Mouse (Mus musculus): ENCODE measurements around the gene Cd164. TPM values are rescaled to one million over a fixed set of nuclear protein-coding genes. Genes with fewer than 3 reads are reported as not detected.

Cd164 gene
- polyA plus RNA-seq, 1 experiment from 2014 or later: 196 TPM

GRCm38 (mm10) chr10:41537983-41538330 is 18.7 kb downstream of the Cd164 start:
- H3K27me3 ChIP-seq (ENCODE audit: control insufficient read depth, insufficient read depth, low read length): no peaks in the 10 kb centered on the region
- no peaks in the 10 kb centered on the region for H3K4me1 ChIP-seq (ENCODE audit: control insufficient read depth, insufficient read depth, low read length)
- no peak overlapping the region for H3K4me2 ChIP-seq (ENCODE audit: low read depth, low read length)
- H3K4me3 ChIP-seq (ENCODE audit: low read length): no peak overlapping the region
- no peak overlapping the region for H3K9ac ChIP-seq (ENCODE audit: low read length)
- no peak overlapping the region for H3K27ac ChIP-seq (ENCODE audit: low read length)
- H3K36me3 ChIP-seq (ENCODE audit: control insufficient read depth, insufficient read depth): peaks cover 33% of the 10 kb centered on the region
- no peaks in the 10 kb centered on the region for H3K9me3 ChIP-seq (replicated peaks; ENCODE audit: control insufficient read depth, low read length)
- ATAC-seq (replicated peaks; ENCODE audit: extremely low read depth, insufficient read depth, low FRiP score): no peak
- 86% methylated on average over 3 of the region's 3 CpGs for WGBS

- Histone ChIP-seq H3K27me3 (ENCODE audit: control insufficient read depth, insufficient read depth, low read length) (no peaks in the 10 kb centered on the region), H3K9ac (ENCODE audit: low read length) (no peak overlapping the region), H3K36me3 (ENCODE audit: control insufficient read depth, insufficient read depth) (peaks cover 22% of the 10 kb centered on the region), H3K27ac (ENCODE audit: low read length) (no peak overlapping the region), H3K4me2 (ENCODE audit: low read depth, low read length) (no peak overlapping the region), H3K9me3 (replicated peaks; ENCODE audit: control insufficient read depth, low read length) (no peaks in the 10 kb centered on the region), H3K4me1 (ENCODE audit: control insufficient read depth, insufficient read depth, low read length) (no peaks in the 10 kb centered on the region), H3K4me3 (ENCODE audit: low read length) (no peak overlapping the region)
- no peak for ATAC-seq (replicated peaks; ENCODE audit: extremely low read depth, insufficient read depth, low FRiP score)
- WGBS: 91% methylated on average over 4 of the region's 4 CpGs
Observed at GRCm38 (mm10) chr10:41538986-41539385, 19.8 kb downstream of the Cd164 start.

GRCm38 (mm10) chr10:41542057-41542456 is 22.8 kb downstream of the Cd164 start:
- no peak for ATAC-seq (replicated peaks; ENCODE audit: extremely low read depth, insufficient read depth, low FRiP score)
- no peak overlapping the region for H3K4me3 ChIP-seq (ENCODE audit: low read length)
- H3K4me2 ChIP-seq (ENCODE audit: low read depth, low read length): no peak overlapping the region
- no peak overlapping the region for H3K27ac ChIP-seq (ENCODE audit: low read length)
- no peaks in the 10 kb centered on the region for H3K27me3 ChIP-seq (ENCODE audit: control insufficient read depth, insufficient read depth, low read length)
- H3K36me3 ChIP-seq (ENCODE audit: control insufficient read depth, insufficient read depth): peaks cover 7% of the 10 kb centered on the region; the same call in 1 of the 2 replicates
- peaks cover 7% of the 10 kb centered on the region for H3K4me1 ChIP-seq (ENCODE audit: control insufficient read depth, insufficient read depth, low read length)
- no peak overlapping the region for H3K9ac ChIP-seq (ENCODE audit: low read length)
- WGBS: 91% methylated on average over 6 of the region's 6 CpGs
- no peaks in the 10 kb centered on the region for H3K9me3 ChIP-seq (replicated peaks; ENCODE audit: control insufficient read depth, low read length)

- peaks cover 7% of the 10 kb centered on the region for H3K4me1 ChIP-seq (ENCODE audit: control insufficient read depth, insufficient read depth, low read length)
- 74% methylated on average over 4 of the region's 4 CpGs for WGBS
Observed at GRCm38 (mm10) chr10:41543439-41543838, 24.2 kb downstream of the Cd164 start.

GRCm38 (mm10) chr10:41543844-41544243 is 24.6 kb downstream of the Cd164 start:
- no peaks in the 10 kb centered on the region for H3K27me3 ChIP-seq (ENCODE audit: control insufficient read depth, insufficient read depth, low read length)
- ATAC-seq (replicated peaks; ENCODE audit: extremely low read depth, insufficient read depth, low FRiP score): no peak
- H3K27ac ChIP-seq (ENCODE audit: low read length): no peak overlapping the region
- no peak overlapping the region for H3K4me3 ChIP-seq (ENCODE audit: low read length)
- H3K9me3 ChIP-seq (replicated peaks; ENCODE audit: control insufficient read depth, low read length): 0 out of 2 replicates have a peak, but pooled peaks cover 2% of the 10 kb centered on the region
- no peak overlapping the region for H3K4me2 ChIP-seq (ENCODE audit: low read depth, low read length)
- H3K4me1 ChIP-seq (ENCODE audit: control insufficient read depth, insufficient read depth, low read length): peaks cover 7% of the 10 kb centered on the region
- H3K36me3 ChIP-seq (ENCODE audit: control insufficient read depth, insufficient read depth): peaks cover 2% of the 10 kb centered on the region; the same call in 1 of the 2 replicates
- WGBS: 71% methylated on average over 2 of the region's 2 CpGs
- H3K9ac ChIP-seq (ENCODE audit: low read length): no peak overlapping the region

More at GRCm38 (mm10) chr10:41543439-41543838, 24.2 kb downstream of the Cd164 start:
- H3K4me3 ChIP-seq (ENCODE audit: low read length): no peak overlapping the region
- no peak for ATAC-seq (replicated peaks; ENCODE audit: extremely low read depth, insufficient read depth, low FRiP score)
- 0 out of 2 replicates have a peak, but pooled peaks cover under 1% of the 10 kb centered on the region for H3K9me3 ChIP-seq (replicated peaks; ENCODE audit: control insufficient read depth, low read length)
- H3K36me3 ChIP-seq (ENCODE audit: control insufficient read depth, insufficient read depth): peaks cover 2% of the 10 kb centered on the region; the same call in 1 of the 2 replicates
- H3K4me2 ChIP-seq (ENCODE audit: low read depth, low read length): no peak overlapping the region
- no peak overlapping the region for H3K27ac ChIP-seq (ENCODE audit: low read length)
- no peaks in the 10 kb centered on the region for H3K27me3 ChIP-seq (ENCODE audit: control insufficient read depth, insufficient read depth, low read length)
- no peak overlapping the region for H3K9ac ChIP-seq (ENCODE audit: low read length)

- no peak overlapping the region for H3K9ac ChIP-seq (ENCODE audit: low read length)
Observed at GRCm38 (mm10) chr10:41544481-41545190, 25.4 kb downstream of the Cd164 start.

GRCm38 (mm10) chr10:41545224-41545755 is 26.1 kb downstream of the Cd164 start:
- no peak overlapping the region for H3K4me2 ChIP-seq (ENCODE audit: low read depth, low read length)
- 54% methylated on average over 7 of the region's 7 CpGs for WGBS
- H3K27me3 ChIP-seq (ENCODE audit: control insufficient read depth, insufficient read depth, low read length): no peaks in the 10 kb centered on the region
- H3K9me3 ChIP-seq (replicated peaks; ENCODE audit: control insufficient read depth, low read length): peaks cover 11% of the 10 kb centered on the region
- no peak overlapping the region for H3K4me3 ChIP-seq (ENCODE audit: low read length)
- H3K27ac ChIP-seq (ENCODE audit: low read length): no peak overlapping the region
- no peak for ATAC-seq (replicated peaks; ENCODE audit: extremely low read depth, insufficient read depth, low FRiP score)
- peaks cover 7% of the 10 kb centered on the region for H3K4me1 ChIP-seq (ENCODE audit: control insufficient read depth, insufficient read depth, low read length)
- no peak overlapping the region for H3K9ac ChIP-seq (ENCODE audit: low read length)
- peaks cover 3% of the 10 kb centered on the region; the same call in 1 of the 2 replicates for H3K36me3 ChIP-seq (ENCODE audit: control insufficient read depth, insufficient read depth)

More at GRCm38 (mm10) chr10:41544481-41545190, 25.4 kb downstream of the Cd164 start:
- Histone ChIP-seq H3K4me2 (ENCODE audit: low read depth, low read length) (no peak overlapping the region), H3K36me3 (ENCODE audit: control insufficient read depth, insufficient read depth) (peaks cover 3% of the 10 kb centered on the region; the same call in 1 of the 2 replicates), H3K27me3 (ENCODE audit: control insufficient read depth, insufficient read depth, low read length) (no peaks in the 10 kb centered on the region), H3K4me1 (ENCODE audit: control insufficient read depth, insufficient read depth, low read length) (peaks cover 7% of the 10 kb centered on the region), H3K27ac (ENCODE audit: low read length) (no peak overlapping the region), H3K9me3 (replicated peaks; ENCODE audit: control insufficient read depth, low read length) (peaks cover 10% of the 10 kb centered on the region), H3K4me3 (ENCODE audit: low read length) (no peak overlapping the region)
- no peak for ATAC-seq (replicated peaks; ENCODE audit: extremely low read depth, insufficient read depth, low FRiP score)
- 10% methylated on average over 7 of the region's 7 CpGs for WGBS

- ATAC-seq (replicated peaks; ENCODE audit: extremely low read depth, insufficient read depth, low FRiP score): no peak
- Histone ChIP-seq H3K9me3 (replicated peaks; ENCODE audit: control insufficient read depth, low read length) (peaks cover 11% of the 10 kb centered on the region), H3K4me3 (ENCODE audit: low read length) (no peak overlapping the region), H3K4me1 (ENCODE audit: control insufficient read depth, insufficient read depth, low read length) (peaks cover 7% of the 10 kb centered on the region), H3K36me3 (ENCODE audit: control insufficient read depth, insufficient read depth) (peaks cover 3% of the 10 kb centered on the region; the same call in 1 of the 2 replicates), H3K9ac (ENCODE audit: low read length) (no peak overlapping the region), H3K27ac (ENCODE audit: low read length) (no peak overlapping the region), H3K4me2 (ENCODE audit: low read depth, low read length) (no peak overlapping the region), H3K27me3 (ENCODE audit: control insufficient read depth, insufficient read depth, low read length) (no peaks in the 10 kb centered on the region)
- WGBS: 63% methylated on average over 13 of the region's 13 CpGs
Observed at GRCm38 (mm10) chr10:41546396-41547165, 27.4 kb downstream of the Cd164 start.

GRCm38 (mm10) chr10:41550711-41551110 is 31.5 kb downstream of the Cd164 start:
- Histone ChIP-seq H3K9me3 (replicated peaks; ENCODE audit: control insufficient read depth, low read length) (peaks cover 11% of the 10 kb centered on the region), H3K4me1 (ENCODE audit: control insufficient read depth, insufficient read depth, low read length) (peaks cover 8% of the 10 kb centered on the region), H3K27me3 (ENCODE audit: control insufficient read depth, insufficient read depth, low read length) (no peaks in the 10 kb centered on the region), H3K36me3 (ENCODE audit: control insufficient read depth, insufficient read depth) (peaks cover 3% of the 10 kb centered on the region; the same call in 1 of the 2 replicates), H3K4me3 (ENCODE audit: low read length) (no peak overlapping the region), H3K27ac (ENCODE audit: low read length) (no peak overlapping the region), H3K4me2 (ENCODE audit: low read depth, low read length) (no peak overlapping the region), H3K9ac (ENCODE audit: low read length) (no peak overlapping the region)
- WGBS: 70% methylated on average over 7 of the region's 7 CpGs
- ATAC-seq (replicated peaks; ENCODE audit: extremely low read depth, insufficient read depth, low FRiP score): no peak
